Mouse (Mus musculus) v-Abl transformed pro-B cells (cell line): ENCODE data around the gene Nup62.

ENCODE experiments used
- in situ Hi-C, 2 experiments: fragments of 400-800 bp; cut with MboI; formaldehyde crosslinking; loops; one replicate each; pipeline ENCODE4 v1.15.1; 2025; ENCODE audit not compliant: unreplicated experiment in 2 of 2

The Nup62 gene

GRCm38 (mm10) chr7:44871181-44871580, 55.3 kb downstream of the Nup62 start:
- in situ Hi-C loops, result loop anchor here in 1 of 2 experiments (25.0 kb wide), 1 partner anchor 334 kb away; the partner anchor contains the start of genes Pold1 and Spib

GRCm38 (mm10) chr7:44871774-44872173, 55.9 kb downstream of the Nup62 start:
- in situ Hi-C loops, result loop anchor here in 1 of 2 experiments (25.0 kb wide), 1 partner anchor 334 kb away; the partner anchor contains the start of genes Pold1 and Spib

- in situ Hi-C loops, result no loop called here
Observed at GRCm38 (mm10) chr7:44877833-44878232, 61.9 kb downstream of the Nup62 start.
